Mouse (Mus musculus): ENCODE measurements around the gene Pdzd2.

DNA sequence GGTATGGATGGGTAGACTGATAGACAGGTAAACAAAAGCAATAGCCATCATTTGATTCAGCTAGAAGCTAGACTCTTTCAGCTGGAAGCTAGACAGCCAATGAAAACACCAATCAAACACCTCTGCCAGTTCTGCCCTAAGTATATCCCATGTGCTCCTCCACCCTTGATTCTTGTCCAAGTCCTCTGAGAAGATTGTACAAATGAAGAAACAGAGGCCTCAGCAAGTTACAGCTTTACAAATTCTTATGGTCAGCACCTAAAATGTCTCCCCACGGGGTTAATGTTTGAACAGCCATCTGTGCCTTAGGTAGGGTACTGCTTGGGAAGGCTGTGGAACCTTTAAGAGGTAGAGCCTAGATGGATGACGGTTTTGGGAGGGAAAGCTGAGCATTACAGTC, 90.6 kb downstream of the Pdzd2 start:
- no peak for TF ChIP-seq GATA1 (IDR thresholded peaks at IDR 0.05; ENCODE audit: borderline replicate concordance, low read length)
- TF ChIP-seq FLI1 (IDR thresholded peaks at IDR 0.05; ENCODE audit: low read length), result no peak

Measured in megakaryocyte, embryonic 14.5 days (primary cell).